Mouse (Mus musculus): ENCODE measurements around the gene Col23a1.

GRCm38 (mm10) chr11:51448256-51448655 is 158.5 kb downstream of the Col23a1 start:
- TF ChIP-seq CEBPB (IDR thresholded peaks at IDR 0.05; ENCODE audit: insufficient read depth, poor library complexity, severe bottlenecking) (no peak), E2F4 (IDR thresholded peaks at IDR 0.05; ENCODE audit: insufficient read depth) (no peak), POLR2AphosphoS2 (IDR thresholded peaks at IDR 0.05; ENCODE audit: insufficient read length, low read depth) (no peak), SRF (IDR thresholded peaks at IDR 0.05; ENCODE audit: control insufficient read depth, insufficient read length, low read depth) (no peak), USF1 (IDR thresholded peaks at IDR 0.05; ENCODE audit: low read depth) (no peak), TCF12 (IDR thresholded peaks at IDR 0.05; ENCODE audit: insufficient read depth, poor library complexity, severe bottlenecking) (no peak), TCF3 (IDR thresholded peaks at IDR 0.05; ENCODE audit: insufficient read length, low read depth) (no peak), MYOD1 (IDR thresholded peaks at IDR 0.05; ENCODE audit: control insufficient read depth in 1 of 3, insufficient read length in 2 of 3, low read depth in 2 of 3) (no peak), MAX (IDR thresholded peaks at IDR 0.05; ENCODE audit: low read depth) (no peak), POLR2A (IDR thresholded peaks at IDR 0.05; ENCODE audit: insufficient read length, low read depth) (no peak), MYOG (IDR thresholded peaks at IDR 0.05; ENCODE audit: control insufficient read depth in 1 of 3, insufficient read depth in 1 of 3, insufficient read length in 2 of 3, low read depth in 2 of 3) (no peak)

All from myocyte (in vitro differentiated cells).